Mouse (Mus musculus) hindbrain, embryonic 15.5 days (tissue): Measurements from ENCODE around the gene Lypd3. TPM values are rescaled to one million over a fixed set of nuclear protein-coding genes. Genes with fewer than 3 reads are reported as not detected.
"Not testable (repeated sequence)": the region's sequence is repeated elsewhere in the genome, so short reads cannot be mapped to it uniquely, and the experiment has no call there.

Source experiments
- ATAC-seq: fragments of 200-750 bp; cut with Nextera tagmentation; 2 replicates; pipeline ENCODE4 v1.8.0; 2017; ENCODE audit warnings: low read depth, moderate number of reproducible peaks, moderate TSS enrichment; ENCODE audit not compliant: low FRiP score
- H3K27ac ChIP-seq: fragments of 300-500 bp; sonication (generic); replicated peaks from 2 replicates; pipeline ENCODE4 v1.5.1; 2015; ENCODE audit warnings: mild to moderate bottlenecking, inconsistent platforms
- H3K27me3 ChIP-seq: fragments of 300-500 bp; sonication (generic); 2 replicates; pipeline ENCODE4 v1.6.1; 2015; ENCODE audit warnings: control low read depth, inconsistent platforms
- H3K36me3 ChIP-seq: fragments of 300-500 bp; sonication (generic); 2 replicates; pipeline ENCODE4 v1.6.1; 2015; ENCODE audit warnings: control low read depth, inconsistent platforms
- H3K4me1 ChIP-seq: fragments of 300-500 bp; sonication (generic); replicated peaks from 2 replicates; pipeline ENCODE4 v1.6.1; 2015; ENCODE audit warnings: control low read depth, inconsistent platforms
- H3K4me2 ChIP-seq: fragments of 300-500 bp; sonication (generic); 2 replicates; pipeline ENCODE4 v1.6.1; 2015; ENCODE audit warnings: moderate library complexity, mild to moderate bottlenecking, inconsistent platforms
- H3K4me3 ChIP-seq: fragments of 300-500 bp; sonication (generic); 2 replicates; pipeline ENCODE4 v1.5.1; 2015; ENCODE audit warnings: mild to moderate bottlenecking, inconsistent platforms
- H3K9ac ChIP-seq: fragments of 300-500 bp; sonication (generic); 2 replicates; pipeline ENCODE4 v1.6.1; 2015; ENCODE audit warnings: inconsistent platforms
- H3K9me3 ChIP-seq: fragments of 300-500 bp; sonication (generic); 2 replicates; pipeline ENCODE4 v1.6.1; 2016; ENCODE audit warnings: control low read depth, inconsistent platforms
- WGBS: fragments of 180-500 bp; shearing (Covaris S2); methylation state at CpG from one replicate; pipeline ENCODE4 v1.1.7; 2015; 5-methylcytosine and 5-hydroxymethylcytosine counted together
- polyA plus RNA-seq: library from polyadenylated mRNA; unstranded; fragments of >200 nt; fragmentation: Nextera tagmentation; extraction: Ambion mirVana; gene quantifications from 2 replicates; pipeline ENCODE4 v1.2.1, GENCODE M21; 2015

Lypd3 gene
- polyA plus RNA-seq, 1 experiment from 2014 or later = 0.73 TPM

DNA sequence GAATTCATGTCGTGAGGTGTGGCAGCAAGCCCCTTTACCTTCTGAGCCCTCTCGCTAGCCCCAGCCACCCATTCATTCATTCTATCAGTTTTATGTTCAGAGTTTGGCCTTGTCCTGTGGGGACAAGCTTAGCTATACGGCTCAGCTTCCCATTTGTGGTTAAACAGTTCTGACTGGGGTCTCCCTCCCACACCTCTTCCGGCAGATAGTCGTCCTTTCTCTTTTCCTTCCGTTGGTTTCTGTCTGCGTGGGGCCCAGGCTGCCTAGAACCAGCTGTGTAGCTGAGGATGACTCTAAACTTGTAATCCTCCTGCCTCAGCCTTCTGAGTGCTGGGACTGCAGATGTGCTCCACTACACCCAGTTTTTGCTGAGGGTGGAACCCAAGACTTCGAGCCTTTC is 18.6 kb upstream of the Lypd3 start:
- H3K9ac ChIP-seq = no peak overlapping the region
- H3K4me2 ChIP-seq = no peak overlapping the region
- H3K27ac ChIP-seq = no peak overlapping the region
- no peak for ATAC-seq
- 83% methylated on average over 8 of the region's 8 CpGs for WGBS
- H3K4me1 ChIP-seq = peaks cover under 1% of the 10 kb centered on the region
- no peaks in the 10 kb centered on the region for H3K9me3 ChIP-seq
- no peaks in the 10 kb centered on the region for H3K36me3 ChIP-seq
- H3K27me3 ChIP-seq = peaks cover 11% of the 10 kb centered on the region
- no peak overlapping the region for H3K4me3 ChIP-seq

DNA sequence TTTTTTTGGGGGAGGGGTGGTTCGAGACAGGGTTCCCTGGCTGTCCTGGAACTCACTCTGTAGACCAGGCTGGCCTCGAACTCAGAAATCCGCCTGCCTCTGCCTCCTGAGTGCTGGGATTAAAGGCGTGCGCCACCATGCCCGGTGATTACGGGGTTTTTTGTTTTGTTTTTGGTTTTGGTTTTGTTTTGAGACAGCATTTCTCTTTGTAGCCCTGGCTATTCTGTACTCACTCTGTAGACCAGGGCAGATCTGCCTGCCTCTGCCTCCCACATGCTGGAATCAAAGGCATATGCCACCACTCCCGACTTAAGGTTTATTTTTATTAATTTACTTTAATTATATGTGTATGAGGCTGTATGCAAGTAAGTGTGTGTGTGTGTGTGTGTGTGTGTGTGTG is 18.0 kb upstream of the Lypd3 start:
- not testable (repeated sequence) for H3K9ac ChIP-seq, H3K4me3 ChIP-seq, H3K36me3 ChIP-seq, H3K9me3 ChIP-seq, H3K27ac ChIP-seq, ATAC-seq, H3K4me2 ChIP-seq, H3K27me3 ChIP-seq, H3K4me1 ChIP-seq
- WGBS = 94% methylated on average over 8 of the region's 8 CpGs

DNA sequence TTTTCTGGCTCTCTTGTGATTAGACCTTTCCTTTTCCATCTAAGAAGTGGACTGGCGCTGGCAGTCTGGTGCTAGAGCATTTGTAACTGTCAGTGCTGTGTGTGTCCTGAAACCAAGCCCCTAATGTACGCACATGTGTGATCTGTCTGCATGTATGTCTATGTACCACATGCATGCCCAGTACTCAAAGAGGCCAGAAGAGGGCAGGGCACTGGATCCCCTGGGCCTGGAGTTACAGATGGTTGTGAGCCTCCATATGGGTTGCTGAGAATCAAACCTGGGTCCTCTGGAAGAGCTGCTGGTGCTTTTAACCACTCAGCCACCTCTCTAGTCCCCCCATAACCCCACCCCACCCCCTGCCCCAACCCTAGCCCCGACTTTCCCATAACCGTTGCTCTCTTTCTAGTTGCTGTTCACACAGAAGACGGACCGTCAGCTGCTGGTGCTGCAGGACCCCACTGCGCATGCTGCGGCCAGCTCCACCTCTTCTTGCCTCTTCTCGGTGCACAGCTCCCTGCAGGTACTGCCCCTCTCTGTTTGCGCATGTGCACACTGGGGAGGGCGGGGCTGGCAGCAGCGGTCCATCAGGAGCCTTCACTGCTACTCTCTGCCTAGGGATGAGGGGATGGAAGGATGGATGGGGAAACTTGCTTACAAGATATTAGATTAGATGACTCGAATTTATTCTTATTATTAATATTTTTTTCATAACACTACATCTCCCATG is 16.5 kb upstream of the Lypd3 start:
- Histone ChIP-seq H3K4me3 (no peak overlapping the region), H3K9me3 (no peaks in the 10 kb centered on the region), H3K27me3 (no peaks in the 10 kb centered on the region), H3K27ac (no peak overlapping the region), H3K36me3 (no peaks in the 10 kb centered on the region), H3K4me2 (no peak overlapping the region), H3K9ac (no peak overlapping the region), H3K4me1 (no peaks in the 10 kb centered on the region)
- ATAC-seq = no peak
- 51% methylated on average over 13 of the region's 13 CpGs for WGBS

DNA sequence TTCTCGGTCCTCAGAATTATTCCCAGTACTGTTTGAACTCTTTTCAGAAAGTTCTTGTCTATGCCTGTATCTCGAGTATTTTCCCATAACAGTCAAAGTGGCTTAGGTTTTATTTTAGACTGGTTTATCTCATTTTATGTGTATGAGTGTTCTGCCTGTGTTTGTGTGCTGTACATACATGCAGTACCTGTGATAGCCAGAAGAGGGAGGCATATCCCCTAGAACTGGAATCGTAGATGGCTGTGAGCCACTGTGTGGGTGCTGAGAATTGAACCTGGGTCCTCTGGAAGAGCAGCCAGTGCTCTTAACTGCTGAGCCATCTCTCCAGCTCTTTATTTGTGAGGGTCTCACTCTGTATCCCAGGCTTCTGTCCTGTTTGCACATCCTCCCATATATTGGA is 15.2 kb upstream of the Lypd3 start:
- no peak for ATAC-seq
- Histone ChIP-seq H3K27ac (no peak overlapping the region), H3K9ac (no peak overlapping the region), H3K36me3 (no peaks in the 10 kb centered on the region), H3K4me3 (no peak overlapping the region), H3K27me3 (no peaks in the 10 kb centered on the region), H3K4me1 (no peaks in the 10 kb centered on the region), H3K9me3 (no peaks in the 10 kb centered on the region), H3K4me2 (no peak overlapping the region)
- 87% methylated on average over 3 of the region's 3 CpGs for WGBS

DNA sequence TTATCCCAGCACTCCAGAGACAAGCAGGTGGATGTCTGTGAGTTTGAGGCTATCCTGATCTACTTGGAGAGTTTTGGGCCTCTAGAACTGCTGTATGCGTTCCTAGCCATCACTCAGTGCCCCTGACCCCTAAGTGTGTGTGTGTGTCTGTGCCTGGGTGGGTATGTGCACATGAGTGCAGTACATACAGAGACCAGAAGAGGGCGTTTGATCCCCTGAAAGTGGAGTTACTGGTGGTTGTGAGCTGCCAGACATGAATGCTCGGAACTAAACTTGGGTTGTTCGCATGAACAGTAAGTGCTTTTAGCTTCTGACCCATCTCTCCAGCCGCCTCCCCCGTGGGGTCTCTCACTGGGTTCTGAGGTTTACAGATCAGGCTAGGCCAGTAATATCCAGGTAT is 13.4 kb upstream of the Lypd3 start:
- Histone ChIP-seq H3K9ac (no peak overlapping the region), H3K4me3 (no peak overlapping the region), H3K9me3 (no peaks in the 10 kb centered on the region), H3K4me2 (no peak overlapping the region), H3K36me3 (no peaks in the 10 kb centered on the region), H3K27me3 (no peaks in the 10 kb centered on the region), H3K4me1 (no peaks in the 10 kb centered on the region), H3K27ac (no peak overlapping the region)
- no peak for ATAC-seq
- WGBS = 81% methylated on average over 6 of the region's 6 CpGs

DNA sequence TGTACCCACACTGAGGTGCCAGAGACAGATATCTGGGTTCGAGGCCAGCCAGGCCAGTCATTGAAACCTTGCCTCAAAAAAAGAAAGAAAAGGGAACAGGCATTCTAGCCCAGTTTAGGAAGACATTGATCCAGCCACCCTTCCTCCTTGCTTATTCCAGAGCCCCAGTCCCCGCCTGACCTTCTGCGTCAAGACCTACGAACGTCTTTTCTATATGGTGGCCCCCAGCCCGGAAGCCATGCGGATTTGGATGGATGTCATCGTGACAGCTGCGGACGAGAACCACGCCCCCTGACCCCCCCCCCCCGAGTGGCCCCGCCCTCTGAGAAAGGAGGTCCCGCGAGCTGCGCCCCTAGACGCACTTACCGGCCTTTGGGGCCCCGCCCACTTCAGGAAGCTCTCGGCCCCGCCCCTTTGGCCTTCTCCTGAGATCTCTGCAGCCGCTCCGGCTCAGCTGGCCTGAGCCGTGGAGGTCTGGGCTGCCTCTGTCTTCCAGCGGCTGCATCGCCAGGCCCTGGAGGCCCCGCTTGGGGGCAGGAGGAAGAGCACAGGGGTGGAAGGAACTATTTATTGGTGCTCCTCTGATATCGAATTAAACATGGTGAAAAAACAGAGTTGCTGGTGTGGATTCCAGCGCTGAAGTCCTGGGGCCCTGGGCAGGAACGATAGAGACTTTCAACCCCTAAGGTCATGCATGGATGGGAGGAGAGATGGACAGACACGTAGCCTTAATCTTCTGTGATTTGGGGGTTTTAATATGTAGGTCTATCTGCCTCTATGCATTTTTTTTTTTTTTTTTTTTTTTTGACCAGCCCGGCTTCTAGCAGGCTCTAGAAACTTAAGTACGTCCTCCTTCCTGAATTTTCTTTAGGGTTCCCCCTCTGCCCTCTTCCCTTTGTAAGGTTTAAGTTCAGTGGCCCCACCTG is 7.4 kb upstream of the Lypd3 start:
- WGBS = 10% methylated on average over 31 of the region's 33 CpGs

DNA sequence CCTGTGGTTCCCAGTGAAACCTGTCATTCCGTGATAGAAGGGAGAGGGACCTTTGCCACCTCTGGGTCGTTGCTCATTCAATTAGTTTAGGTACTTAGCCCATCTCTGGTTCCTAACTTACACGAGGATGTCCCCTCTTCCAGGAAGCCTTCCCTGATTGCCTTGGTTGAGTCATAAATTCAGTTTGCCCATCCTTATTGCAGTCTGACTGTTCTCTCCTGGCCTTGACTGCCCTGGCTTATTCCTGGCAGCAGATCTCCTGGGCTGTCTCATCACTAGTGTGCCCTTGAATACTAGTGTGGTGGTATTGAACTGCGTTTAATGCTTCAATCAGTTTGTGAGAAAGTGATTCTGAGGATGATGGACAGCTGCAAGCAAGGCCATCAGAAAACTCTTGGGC is 6.7 kb upstream of the Lypd3 start:
- H3K27me3 ChIP-seq = no peaks in the 10 kb centered on the region
- H3K4me2 ChIP-seq = no peak overlapping the region
- WGBS = 71% methylated on average over 4 of the region's 4 CpGs
- no peak overlapping the region for H3K4me3 ChIP-seq
- H3K4me1 ChIP-seq = peaks cover 7% of the 10 kb centered on the region
- H3K9ac ChIP-seq = no peak overlapping the region
- H3K27ac ChIP-seq = no peak overlapping the region
- no peaks in the 10 kb centered on the region for H3K36me3 ChIP-seq
- no peak for ATAC-seq
- no peaks in the 10 kb centered on the region for H3K9me3 ChIP-seq

More for the DNA sequence above, 7.4 kb upstream of the Lypd3 start:
- Histone ChIP-seq H3K36me3 (no peaks in the 10 kb centered on the region), H3K27me3 (no peaks in the 10 kb centered on the region), H3K4me1 (peaks cover 7% of the 10 kb centered on the region), H3K9me3 (no peaks in the 10 kb centered on the region), H3K9ac (peak overlapping the region; percentile 39), H3K4me2 (peak overlapping the region; percentile 72), H3K4me3 (peak overlapping the region; percentile 32), H3K27ac (no peak overlapping the region; the same call in 1 of the 2 replicates)
- ATAC-seq = peak; percentile 78

DNA sequence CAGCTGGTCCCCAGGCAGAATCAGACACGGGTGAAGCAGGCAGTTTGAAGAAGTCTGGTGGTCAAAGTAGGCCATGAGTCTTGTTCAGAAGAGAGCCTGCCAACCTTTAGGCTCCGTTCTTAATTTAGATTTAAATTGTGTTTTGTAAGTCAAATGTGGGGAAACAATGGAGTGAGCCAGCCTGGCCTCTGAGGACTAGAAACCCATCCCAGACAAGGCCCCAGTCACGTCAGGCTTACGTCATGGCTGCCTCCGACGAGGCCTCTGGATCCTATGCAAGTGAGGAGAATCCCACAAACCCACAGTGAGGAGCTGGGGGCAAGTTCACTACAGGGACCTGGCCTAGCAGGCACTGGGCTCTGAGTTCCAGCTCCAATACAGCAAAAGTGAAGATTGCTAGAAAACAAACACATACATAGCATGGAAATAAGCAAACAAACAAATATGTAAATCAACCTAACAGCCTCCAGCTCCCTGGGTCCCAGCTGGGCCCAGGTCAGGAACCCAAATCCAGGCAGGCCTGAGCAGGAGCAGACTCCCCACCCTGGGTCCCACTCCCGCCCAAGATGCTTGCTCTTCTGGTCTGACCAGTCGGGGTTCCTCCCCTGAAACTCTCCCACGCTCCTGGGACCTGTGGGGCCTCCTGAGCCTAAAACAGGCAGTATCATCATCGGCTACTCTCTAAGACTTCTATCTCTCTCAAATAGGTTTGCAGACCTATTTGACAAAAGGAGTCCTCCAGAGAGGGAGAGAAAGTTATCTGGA is 6.1 kb upstream of the Lypd3 start:
- WGBS = 65% methylated on average over 10 of the region's 10 CpGs
- H3K9ac ChIP-seq = no peak overlapping the region
- ATAC-seq = no peak

DNA sequence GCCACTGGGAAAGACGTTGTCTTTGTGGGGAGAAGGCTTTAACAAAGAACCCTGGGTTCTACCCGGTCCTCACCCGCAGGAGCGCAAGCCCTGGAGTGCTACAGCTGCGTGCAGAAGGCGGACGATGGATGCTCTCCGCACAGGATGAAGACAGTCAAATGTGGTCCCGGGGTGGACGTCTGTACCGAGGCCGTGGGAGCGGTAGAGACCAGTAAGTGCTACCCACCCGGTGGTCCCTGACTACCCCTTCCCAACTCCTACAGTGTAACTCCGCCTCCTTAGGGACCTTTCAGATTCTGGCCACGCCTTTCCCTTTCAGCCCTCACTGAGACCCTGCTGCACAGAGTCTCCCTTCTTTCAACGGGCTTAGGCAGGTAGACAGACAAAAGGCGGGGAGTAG is 696 bp downstream of the Lypd3 start:
- no peak overlapping the region for H3K27ac ChIP-seq
- H3K4me1 ChIP-seq = peaks cover 18% of the 10 kb centered on the region
- H3K36me3 ChIP-seq = no peaks in the 10 kb centered on the region
- H3K9me3 ChIP-seq = no peaks in the 10 kb centered on the region
- H3K4me3 ChIP-seq = peak overlapping the region; percentile 17; the same call in 1 of the 2 replicates
- peak overlapping the region; percentile 45 for H3K4me2 ChIP-seq
- peaks cover 52% of the 10 kb centered on the region for H3K27me3 ChIP-seq
- no peak overlapping the region for H3K9ac ChIP-seq
- WGBS = under 1% methylated on average over 18 of the region's 18 CpGs
- ATAC-seq = peak; percentile 20; the same call in 1 of the 2 replicates

More for the DNA sequence above, 6.1 kb upstream of the Lypd3 start:
- H3K27me3 ChIP-seq = no peaks in the 10 kb centered on the region
- H3K36me3 ChIP-seq = no peaks in the 10 kb centered on the region
- peaks cover 7% of the 10 kb centered on the region for H3K4me1 ChIP-seq
- no peak overlapping the region for H3K27ac ChIP-seq
- no peak overlapping the region for H3K4me2 ChIP-seq
- H3K9me3 ChIP-seq = no peaks in the 10 kb centered on the region
- no peak overlapping the region for H3K4me3 ChIP-seq

DNA sequence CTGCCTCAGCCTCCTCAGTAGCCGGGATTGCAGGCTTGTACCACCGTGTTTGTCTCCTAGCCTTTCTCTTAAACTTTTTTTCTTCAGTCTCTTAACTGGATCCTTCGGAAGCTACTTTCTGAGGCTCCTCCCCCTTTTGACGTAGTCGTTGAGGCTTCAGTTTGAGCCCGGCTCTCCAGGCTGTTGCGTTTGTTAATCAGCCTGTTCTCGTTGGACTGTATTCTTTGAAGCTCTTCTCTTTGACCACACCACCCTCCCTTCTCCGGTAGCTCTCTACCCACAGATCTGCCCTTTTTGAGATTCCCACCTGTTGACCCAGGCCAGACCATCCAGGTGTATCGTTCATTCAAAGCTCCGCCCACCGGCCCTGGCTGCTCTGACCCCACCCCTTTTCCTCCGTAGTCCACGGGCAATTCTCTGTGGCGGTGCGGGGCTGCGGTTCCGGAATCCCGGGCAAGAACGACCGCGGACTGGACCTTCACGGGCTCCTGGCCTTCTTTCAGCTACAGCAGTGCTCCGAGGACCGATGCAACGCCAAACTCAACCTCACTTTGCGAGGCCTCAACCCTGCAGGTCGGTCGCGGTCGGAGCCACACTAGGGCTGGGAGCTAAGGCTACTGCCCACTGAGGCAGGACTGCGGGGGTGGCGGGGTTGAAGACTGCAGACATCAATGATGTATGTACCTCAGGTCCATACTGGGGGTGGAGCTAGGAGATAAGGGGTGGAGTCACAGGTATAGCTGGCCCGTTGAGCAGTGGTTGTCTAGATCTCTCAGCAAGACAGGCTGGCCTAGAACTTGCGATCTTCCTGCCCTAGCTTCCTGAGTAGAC is 1.9 kb downstream of the Lypd3 start:
- Histone ChIP-seq H3K4me3 (peak overlapping the region; percentile 39), H3K36me3 (no peaks in the 10 kb centered on the region), H3K9me3 (no peaks in the 10 kb centered on the region), H3K27me3 (peaks cover 52% of the 10 kb centered on the region), H3K4me1 (peaks cover 18% of the 10 kb centered on the region), H3K4me2 (peak overlapping the region; percentile 87), H3K9ac (no peak overlapping the region), H3K27ac (no peak overlapping the region)
- peak; percentile 64 for ATAC-seq
- WGBS = 3% methylated on average over 35 of the region's 35 CpGs

DNA sequence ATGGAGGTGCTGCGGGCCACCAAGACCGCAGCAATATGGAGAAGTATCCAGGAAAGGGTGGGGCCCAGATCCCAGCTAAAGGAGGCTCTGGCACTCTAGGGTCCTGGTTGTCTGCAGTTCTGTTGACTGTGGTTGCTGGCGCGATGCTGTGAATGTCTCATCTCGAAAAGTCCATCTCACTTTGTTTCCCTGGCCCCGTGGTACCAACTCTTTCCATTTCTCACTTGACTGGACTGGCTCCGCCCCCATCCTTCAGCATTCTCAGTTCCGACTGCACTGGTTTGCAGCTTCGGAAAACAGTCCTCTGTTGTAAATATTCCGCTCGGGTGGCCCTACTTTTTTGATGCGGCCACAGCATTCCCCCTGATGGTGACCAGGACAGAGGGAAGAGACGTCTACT is 4.1 kb downstream of the Lypd3 start:
- H3K27ac ChIP-seq = no peak overlapping the region
- ATAC-seq = no peak
- H3K36me3 ChIP-seq = no peaks in the 10 kb centered on the region
- no peaks in the 10 kb centered on the region for H3K9me3 ChIP-seq
- no peak overlapping the region for H3K9ac ChIP-seq
- 72% methylated on average over 13 of the region's 13 CpGs for WGBS
- peaks cover 51% of the 10 kb centered on the region for H3K27me3 ChIP-seq
- H3K4me3 ChIP-seq = no peak overlapping the region
- peaks cover 18% of the 10 kb centered on the region for H3K4me1 ChIP-seq
- no peak overlapping the region for H3K4me2 ChIP-seq
